Comparison of ENCODE assay signal across 35 mouse cellular contexts in genomic region chr3:49527642-49528041, GRCm38 (mm10).
"Had no signal": no experiment of that assay in that cellular context is flagged by ENCODE, and none has a peak within 500 bp of the region (broad histone marks: within the 10 kb centered on the region; RNA-seq: fewer than 3 reads in every experiment).

No protein-coding gene starts in this region.

- H3K9ac ChIP-seq: heart, embryonic 12.5 days; heart, embryonic 13.5 days; heart, embryonic 15.5 days; hindbrain, embryonic 12.5 days; hindbrain, embryonic 13.5 days; hindbrain, embryonic 14.5 days; hindbrain, embryonic 15.5 days; intestine, embryonic 15.5 days; kidney, embryonic 15.5 days had no signal

- H3K4me3 ChIP-seq: heart, embryonic 10.5 days; heart, embryonic 12.5 days; heart, embryonic 13.5 days; heart, embryonic 15.5 days; hindbrain, embryonic 10.5 days; hindbrain, embryonic 12.5 days; hindbrain, embryonic 13.5 days; hindbrain, embryonic 15.5 days; intestine, embryonic 15.5 days; kidney, embryonic 15.5 days; layer of hippocampus, adult 2 months had no signal

- H3K4me1 ChIP-seq: heart, embryonic 10.5 days; heart, embryonic 12.5 days; heart, embryonic 13.5 days; heart, embryonic 15.5 days; hindbrain, embryonic 10.5 days; hindbrain, embryonic 12.5 days; hindbrain, embryonic 13.5 days; hindbrain, embryonic 15.5 days; intestine, embryonic 15.5 days; kidney, embryonic 15.5 days had no signal

- H3K27ac ChIP-seq: heart, embryonic 10.5 days; heart, embryonic 13.5 days; heart, embryonic 15.5 days; hindbrain, embryonic 10.5 days; hindbrain, embryonic 12.5 days; hindbrain, embryonic 13.5 days; hindbrain, embryonic 14.5 days; hindbrain, embryonic 15.5 days; hindbrain, postnatal 0 days; intestine, embryonic 15.5 days; kidney, embryonic 15.5 days; kidney, postnatal 0 days; layer of hippocampus, adult 2 months had no signal

- H3K36me3 ChIP-seq: heart, embryonic 10.5 days; heart, embryonic 12.5 days; heart, embryonic 13.5 days; heart, embryonic 15.5 days; hindbrain, embryonic 10.5 days; hindbrain, embryonic 12.5 days; hindbrain, embryonic 13.5 days; hindbrain, embryonic 15.5 days; intestine, embryonic 15.5 days; kidney, embryonic 15.5 days had no signal

- H3K27me3 ChIP-seq: heart, embryonic 12.5 days; heart, embryonic 13.5 days; heart, embryonic 15.5 days; hindbrain, embryonic 12.5 days; hindbrain, embryonic 13.5 days; hindbrain, embryonic 15.5 days; intestine, embryonic 15.5 days; kidney, embryonic 15.5 days had no signal

- ATAC-seq: hindbrain, embryonic 16.5 days; hindbrain, postnatal 0 days; inflammation-experienced regulatory T-cells, adult 6 months; intestine, embryonic 15.5 days; intestine, embryonic 16.5 days; intestine, postnatal 0 days had no signal

- DNase-seq: heart, postnatal 10 days; heart, postnatal 14 days; heart, postnatal 36 days; heart, postnatal 4 days; kidney, adult 11 months; kidney, adult 18-20 months; kidney, adult 2 months; kidney, adult 8-10 months; kidney, adult 9 months; kidney, postnatal 10 days; kidney, postnatal 14 days; kidney, postnatal 25 days; kidney, postnatal 36 days; kidney, postnatal 4 days; layer of hippocampus, adult 9-11 months; layer of hippocampus, postnatal 36 days had no signal

- H3K9me3 ChIP-seq: heart, embryonic 10.5 days; heart, embryonic 12.5 days; heart, embryonic 13.5 days; heart, embryonic 15.5 days; hindbrain, embryonic 10.5 days; hindbrain, embryonic 12.5 days; hindbrain, embryonic 13.5 days; hindbrain, embryonic 15.5 days; intestine, embryonic 15.5 days; kidney, embryonic 15.5 days had no signal

- H3K4me2 ChIP-seq: heart, embryonic 11.5 days; heart, embryonic 12.5 days; heart, embryonic 13.5 days; heart, embryonic 15.5 days; hindbrain, embryonic 12.5 days; hindbrain, embryonic 13.5 days; hindbrain, embryonic 14.5 days; hindbrain, embryonic 15.5 days; intestine, embryonic 15.5 days; kidney, embryonic 15.5 days had no signal
